Mouse (Mus musculus): ENCODE results near the gene Prok1. TPM values are rescaled to one million over a fixed set of nuclear protein-coding genes. Genes with fewer than 3 reads are reported as not detected.

Gene Prok1
- polyA plus RNA-seq, 1 experiment: not detected

GRCm38 (mm10) chr3:107252035-107252434 is 12.5 kb upstream of the Prok1 start:
- 2% methylated on average over 4 of the region's 4 CpGs for WGBS

GRCm38 (mm10) chr3:107250320-107250719 is 10.8 kb upstream of the Prok1 start:
- WGBS: 41% methylated on average over 2 of the region's 2 CpGs
- no peak overlapping the region for H3K4me3 ChIP-seq (replicated peaks; ENCODE audit: control insufficient read depth, low read depth, low read length)
- H3K4me1 ChIP-seq (ENCODE audit: control insufficient read depth, insufficient read depth, low read length): no peaks in the 10 kb centered on the region; the same call in 1 of the 2 replicates
- no peak overlapping the region for H3K27ac ChIP-seq (ENCODE audit: control insufficient read depth, insufficient read depth, low read depth, low read length, poor library complexity)
- TF ChIP-seq CTCF (IDR thresholded peaks at IDR 0.05; ENCODE audit: control insufficient read depth, insufficient read depth, low read length) (no peak), POLR2A (IDR thresholded peaks at IDR 0.05; ENCODE audit: borderline replicate concordance, control insufficient read depth, low read depth, low read length) (no peak)

More at GRCm38 (mm10) chr3:107252035-107252434, 12.5 kb upstream of the Prok1 start:
- Histone ChIP-seq H3K27ac (ENCODE audit: control insufficient read depth, insufficient read depth, low read depth, low read length, poor library complexity) (no peak overlapping the region), H3K4me1 (ENCODE audit: control insufficient read depth, insufficient read depth, low read length) (no peaks in the 10 kb centered on the region; the same call in 1 of the 2 replicates), H3K4me3 (replicated peaks; ENCODE audit: control insufficient read depth, low read depth, low read length) (no peak overlapping the region)
- TF ChIP-seq CTCF (IDR thresholded peaks at IDR 0.05; ENCODE audit: control insufficient read depth, insufficient read depth, low read length): no peak
- no peak for TF ChIP-seq POLR2A (IDR thresholded peaks at IDR 0.05; ENCODE audit: borderline replicate concordance, control insufficient read depth, low read depth, low read length)

DNA sequence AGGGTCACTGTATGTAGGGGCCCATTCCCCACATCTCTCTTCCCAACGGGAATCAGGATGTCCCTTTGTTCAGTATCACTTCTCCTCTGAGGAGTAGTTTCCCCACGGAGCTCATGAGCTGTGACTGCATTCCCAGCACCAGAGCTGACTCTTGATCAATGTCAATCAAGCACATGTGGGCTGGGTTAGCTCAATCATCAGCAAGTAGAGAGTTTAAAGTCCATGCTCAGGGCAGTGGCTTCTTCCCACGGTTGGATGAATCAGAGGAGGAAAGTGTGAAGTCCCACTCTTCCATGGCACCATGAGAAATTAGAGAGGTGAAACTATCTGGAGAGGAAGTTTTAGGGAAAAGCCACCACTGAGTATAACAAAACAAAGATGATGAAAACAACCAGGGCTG is 9.5 kb upstream of the Prok1 start:
- TF ChIP-seq CTCF (IDR thresholded peaks at IDR 0.05; ENCODE audit: control insufficient read depth, insufficient read depth, low read length) (no peak), POLR2A (IDR thresholded peaks at IDR 0.05; ENCODE audit: borderline replicate concordance, control insufficient read depth, low read depth, low read length) (no peak)
- Histone ChIP-seq H3K4me1 (ENCODE audit: control insufficient read depth, insufficient read depth, low read length) (no peaks in the 10 kb centered on the region; the same call in 1 of the 2 replicates), H3K27ac (ENCODE audit: control insufficient read depth, insufficient read depth, low read depth, low read length, poor library complexity) (no peak overlapping the region), H3K4me3 (replicated peaks; ENCODE audit: control insufficient read depth, low read depth, low read length) (no peak overlapping the region)
- 56% methylated on average over 3 of the region's 3 CpGs for WGBS

GRCm38 (mm10) chr3:107246876-107247275 is 7.4 kb upstream of the Prok1 start:
- 82% methylated on average over 6 of the region's 6 CpGs for WGBS
- Histone ChIP-seq H3K4me1 (ENCODE audit: control insufficient read depth, insufficient read depth, low read length) (no peaks in the 10 kb centered on the region; the same call in 1 of the 2 replicates), H3K27ac (ENCODE audit: control insufficient read depth, insufficient read depth, low read depth, low read length, poor library complexity) (no peak overlapping the region), H3K4me3 (replicated peaks; ENCODE audit: control insufficient read depth, low read depth, low read length) (no peak overlapping the region)
- TF ChIP-seq POLR2A (IDR thresholded peaks at IDR 0.05; ENCODE audit: borderline replicate concordance, control insufficient read depth, low read depth, low read length) (no peak), CTCF (IDR thresholded peaks at IDR 0.05; ENCODE audit: control insufficient read depth, insufficient read depth, low read length) (no peak)

- no peak overlapping the region for H3K4me3 ChIP-seq (replicated peaks; ENCODE audit: control insufficient read depth, low read depth, low read length)
- H3K4me1 ChIP-seq (ENCODE audit: control insufficient read depth, insufficient read depth, low read length): no peaks in the 10 kb centered on the region
- no peak overlapping the region for H3K27ac ChIP-seq (ENCODE audit: control insufficient read depth, insufficient read depth, low read depth, low read length, poor library complexity)
- TF ChIP-seq POLR2A (IDR thresholded peaks at IDR 0.05; ENCODE audit: borderline replicate concordance, control insufficient read depth, low read depth, low read length): no peak
- TF ChIP-seq CTCF (IDR thresholded peaks at IDR 0.05; ENCODE audit: control insufficient read depth, insufficient read depth, low read length): no peak
- 32% methylated on average over 14 of the region's 14 CpGs for WGBS
Observed at GRCm38 (mm10) chr3:107241389-107242094, 2.0 kb upstream of the Prok1 start.

- Histone ChIP-seq H3K4me1 (ENCODE audit: control insufficient read depth, insufficient read depth, low read length) (no peaks in the 10 kb centered on the region), H3K27ac (ENCODE audit: control insufficient read depth, insufficient read depth, low read depth, low read length, poor library complexity) (no peak overlapping the region), H3K4me3 (replicated peaks; ENCODE audit: control insufficient read depth, low read depth, low read length) (no peak overlapping the region)
- no peak for TF ChIP-seq POLR2A (IDR thresholded peaks at IDR 0.05; ENCODE audit: borderline replicate concordance, control insufficient read depth, low read depth, low read length)
- TF ChIP-seq CTCF (IDR thresholded peaks at IDR 0.05; ENCODE audit: control insufficient read depth, insufficient read depth, low read length): no peak
- 81% methylated on average over 8 of the region's 8 CpGs for WGBS
Observed at GRCm38 (mm10) chr3:107238471-107238980, 981 bp downstream of the Prok1 start.

- Histone ChIP-seq H3K4me1 (ENCODE audit: control insufficient read depth, insufficient read depth, low read length) (no peaks in the 10 kb centered on the region), H3K27ac (ENCODE audit: control insufficient read depth, insufficient read depth, low read depth, low read length, poor library complexity) (no peak overlapping the region), H3K4me3 (replicated peaks; ENCODE audit: control insufficient read depth, low read depth, low read length) (no peak overlapping the region)
- no peak for TF ChIP-seq CTCF (IDR thresholded peaks at IDR 0.05; ENCODE audit: control insufficient read depth, insufficient read depth, low read length)
- no peak for TF ChIP-seq POLR2A (IDR thresholded peaks at IDR 0.05; ENCODE audit: borderline replicate concordance, control insufficient read depth, low read depth, low read length)
- 82% methylated on average over 2 of the region's 2 CpGs for WGBS
Observed at GRCm38 (mm10) chr3:107238051-107238450, 1.5 kb downstream of the Prok1 start.

- Histone ChIP-seq H3K4me1 (ENCODE audit: control insufficient read depth, insufficient read depth, low read length) (no peaks in the 10 kb centered on the region; the same call in 1 of the 2 replicates), H3K27ac (ENCODE audit: control insufficient read depth, insufficient read depth, low read depth, low read length, poor library complexity) (no peak overlapping the region), H3K4me3 (replicated peaks; ENCODE audit: control insufficient read depth, low read depth, low read length) (no peak overlapping the region)
- WGBS: 23% methylated on average over 2 of the region's 2 CpGs
- TF ChIP-seq POLR2A (IDR thresholded peaks at IDR 0.05; ENCODE audit: borderline replicate concordance, control insufficient read depth, low read depth, low read length) (no peak), CTCF (IDR thresholded peaks at IDR 0.05; ENCODE audit: control insufficient read depth, insufficient read depth, low read length) (no peak)
Observed at GRCm38 (mm10) chr3:107233945-107234344, 5.6 kb downstream of the Prok1 start.
